Mouse (Mus musculus) liver, postnatal 0 days (tissue): ENCODE data around the gene Stat1.

Source experiments
- CTCF ChIP-seq: sonication (generic); IDR thresholded peaks from 2 replicates; pipeline ENCODE4 v1.5.1; 2016; ENCODE audit warnings: antibody characterized with exemption, low read depth
- EP300 ChIP-seq: IDR thresholded peaks from 2 replicates; pipeline ENCODE4 v1.6.1; 2016; ENCODE audit warnings: antibody characterized with exemption, low read depth, mild to moderate bottlenecking

DNA sequence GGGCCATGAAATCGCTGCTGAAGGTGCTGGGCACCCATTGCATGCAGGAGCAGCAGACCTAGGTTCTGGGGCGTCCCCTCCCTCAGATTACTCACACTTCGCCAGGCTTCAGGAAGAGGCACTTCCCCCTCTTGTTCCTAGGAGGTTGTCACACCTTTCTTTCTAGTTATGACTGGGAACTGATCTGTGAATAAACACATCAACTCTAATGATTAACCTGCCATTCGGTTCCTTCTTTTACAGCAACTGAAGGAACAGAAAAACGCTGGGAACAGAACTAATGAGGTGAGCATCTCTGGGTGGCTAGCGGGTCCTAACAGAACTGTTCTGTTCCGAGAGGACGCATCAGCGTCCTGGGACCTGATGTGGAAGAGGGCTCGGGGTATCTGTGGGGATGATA lies 25.7 kb downstream of the Stat1 start:
- TF ChIP-seq CTCF, result no peak
- TF ChIP-seq EP300, result no peak
